Mouse (Mus musculus) large intestine, adult 2 months (tissue): ENCODE measurements around the gene Jmy. TPM values are rescaled to one million over a fixed set of nuclear protein-coding genes. Genes with fewer than 3 reads are reported as not detected.

Source experiments
- DNase-seq: peaks from one replicate; pipeline ENCODE4 v3.0.0-alpha.2; 2012; ENCODE audit warnings: low read depth, low spot score
- WGBS: fragments of 180-500 bp; shearing (Covaris S2); methylation state at CpG from one replicate; pipeline ENCODE4 v1.1.7; 2018; 5-methylcytosine and 5-hydroxymethylcytosine counted together
- polyA plus RNA-seq: library from polyadenylated mRNA; depleted of rRNA; stranded (reverse); fragments of >200 nt; gene quantifications from 2 replicates; pipeline ENCODE4 v1.2.3, GENCODE M21; 2012; rRNA removed

Gene Jmy
- polyA plus RNA-seq, 1 experiment, result 2.2 TPM

- 91% methylated on average over 2 of the region's 2 CpGs for WGBS
- DNase-seq, result no peak
Measured at GRCm38 (mm10) chr13:93383620-93384019, 116.0 kb downstream of the Jmy start.

GRCm38 (mm10) chr13:93383092-93383491 lies 116.5 kb downstream of the Jmy start:
- DNase-seq, result no peak
- 94% methylated on average over 5 of the region's 5 CpGs for WGBS

- no peak for DNase-seq
- 72% methylated on average over 1 of the region's 1 CpGs for WGBS
Measured at GRCm38 (mm10) chr13:93381301-93381700, 118.3 kb downstream of the Jmy start.

GRCm38 (mm10) chr13:93380399-93381063 lies 119.1 kb downstream of the Jmy start:
- WGBS, result 97% methylated on average over 8 of the region's 8 CpGs
- DNase-seq, result no peak

Other genes with a start within 250 kb of the Jmy start
- 2.2 and 3.5 TPM in 2 replicates for gene Homer1, start 200.2 kb downstream of the Jmy start, polyA plus RNA-seq
- gene Bhmt, start 138.2 kb upstream of the Jmy start, polyA plus RNA-seq, result 1.3 TPM in 1 of 2 replicates, not detected in the other
- gene Bhmt2, start 174.5 kb upstream of the Jmy start, polyA plus RNA-seq, result 0.05 and 1.4 TPM in 2 replicates
- gene Dmgdh, start 174.6 kb upstream of the Jmy start, polyA plus RNA-seq, result 0.38 TPM in 1 of 2 replicates, not detected in the other